Mouse (Mus musculus) neural tube, embryonic 11.5 days (tissue): ENCODE results near the gene Cadps. TPM values are rescaled to one million over a fixed set of nuclear protein-coding genes. Genes with fewer than 3 reads are reported as not detected.

Source experiments
- ATAC-seq: fragments of 200-750 bp; cut with Nextera tagmentation; 2 replicates; pipeline ENCODE4 v1.8.0; 2017; ENCODE audit warnings: moderate number of reproducible peaks, mild to moderate bottlenecking, moderate TSS enrichment, moderate library complexity; ENCODE audit not compliant: insufficient read depth, low FRiP score, low TSS enrichment
- DNase-seq: peaks from one replicate; pipeline ENCODE4 v3.0.0-alpha.2; 2015; ENCODE audit warnings: low spot score
- H3K27ac ChIP-seq: fragments of 300-500 bp; sonication (generic); 2 replicates; pipeline ENCODE4 v1.5.1; 2014; ENCODE audit warnings: low read depth, mild to moderate bottlenecking, low read length
- H3K27me3 ChIP-seq: fragments of 300-500 bp; sonication (generic); 2 replicates; pipeline ENCODE4 v1.6.1; 2014; ENCODE audit warnings: mild to moderate bottlenecking, low read length, mixed read lengths; ENCODE audit not compliant: control insufficient read depth, insufficient read depth
- H3K36me3 ChIP-seq: fragments of 300-500 bp; sonication (generic); 2 replicates; pipeline ENCODE4 v1.6.1; 2014; ENCODE audit warnings: mild to moderate bottlenecking, low read length, moderate library complexity, mixed read lengths; ENCODE audit not compliant: control insufficient read depth, insufficient read depth
- H3K4me1 ChIP-seq: fragments of 300-500 bp; sonication (generic); 2 replicates; pipeline ENCODE4 v1.6.1; 2014; ENCODE audit warnings: low read length, mixed read lengths; ENCODE audit not compliant: control insufficient read depth, insufficient read depth
- H3K4me2 ChIP-seq: fragments of 300-500 bp; sonication (generic); 2 replicates; pipeline ENCODE4 v1.6.1; 2014; ENCODE audit warnings: low read depth, mild to moderate bottlenecking, moderate library complexity
- H3K4me3 ChIP-seq: fragments of 300-500 bp; sonication (generic); 2 replicates; pipeline ENCODE4 v1.5.1; 2014; ENCODE audit warnings: low read depth, low read length
- H3K9ac ChIP-seq: fragments of 300-500 bp; sonication (generic); 2 replicates; pipeline ENCODE4 v1.6.1; 2014; ENCODE audit warnings: mild to moderate bottlenecking, low read length
- H3K9me3 ChIP-seq: fragments of 300-500 bp; sonication (generic); 2 replicates; pipeline ENCODE4 v1.6.1; 2016; ENCODE audit warnings: low read length; ENCODE audit not compliant: control insufficient read depth
- WGBS: fragments of 180-500 bp; shearing (Covaris S2); extraction: QIAGEN DNeasy Blood & Tissue Kit; methylation state at CpG from one replicate; pipeline ENCODE4 v1.1.7; 2014; 5-methylcytosine and 5-hydroxymethylcytosine counted together
- polyA plus RNA-seq: library from polyadenylated mRNA; unstranded; fragments of >200 nt; fragmentation: Nextera tagmentation; extraction: Ambion mirVana; gene quantifications from 2 replicates; pipeline ENCODE4 v1.2.1, GENCODE M21; 2014

Gene Cadps
- polyA plus RNA-seq, 1 experiment from 2014 or later, result 30.0 TPM

DNA sequence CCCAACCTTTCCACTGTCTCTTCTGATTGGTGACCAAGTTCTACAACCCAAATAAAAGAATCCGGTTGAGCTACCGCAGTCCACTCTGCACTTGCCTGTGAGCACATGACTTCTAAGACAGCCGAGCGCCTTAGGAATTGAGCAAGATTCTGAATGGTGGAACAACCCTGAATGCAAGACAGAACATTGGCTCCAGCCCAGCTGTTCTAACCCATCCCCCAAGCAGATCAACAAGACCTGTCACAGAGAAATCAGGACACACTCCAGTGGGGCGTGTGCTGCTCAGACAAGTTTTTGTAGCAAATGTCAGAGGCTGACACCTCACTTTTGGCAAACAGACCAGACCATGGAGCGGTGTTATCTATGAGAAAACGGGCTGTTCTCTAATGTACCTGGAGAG lies 431.7 kb downstream of the Cadps start:
- no peaks in the 10 kb centered on the region for H3K9me3 ChIP-seq
- peaks cover 11% of the 10 kb centered on the region for H3K4me1 ChIP-seq
- WGBS, result 64% methylated on average over 7 of the region's 7 CpGs
- H3K9ac ChIP-seq, result no peak overlapping the region
- H3K27ac ChIP-seq, result no peak overlapping the region
- no peak for ATAC-seq
- DNase-seq, result no peak
- no peak overlapping the region for H3K4me3 ChIP-seq
- no peaks in the 10 kb centered on the region for H3K36me3 ChIP-seq
- peaks cover 58% of the 10 kb centered on the region for H3K27me3 ChIP-seq
- no peak overlapping the region for H3K4me2 ChIP-seq

GRCm38 (mm10) chr14:12388806-12389436 lies 434.0 kb downstream of the Cadps start:
- Histone ChIP-seq H3K36me3 (no peaks in the 10 kb centered on the region), H3K9me3 (no peaks in the 10 kb centered on the region), H3K27me3 (peaks cover 65% of the 10 kb centered on the region), H3K9ac (no peak overlapping the region), H3K4me2 (no peak overlapping the region), H3K4me3 (no peak overlapping the region), H3K4me1 (peaks cover 11% of the 10 kb centered on the region), H3K27ac (no peak overlapping the region)
- WGBS, result 3% methylated on average over 14 of the region's 14 CpGs
- DNase-seq (peak; percentile 37), ATAC-seq (no peak)

DNA sequence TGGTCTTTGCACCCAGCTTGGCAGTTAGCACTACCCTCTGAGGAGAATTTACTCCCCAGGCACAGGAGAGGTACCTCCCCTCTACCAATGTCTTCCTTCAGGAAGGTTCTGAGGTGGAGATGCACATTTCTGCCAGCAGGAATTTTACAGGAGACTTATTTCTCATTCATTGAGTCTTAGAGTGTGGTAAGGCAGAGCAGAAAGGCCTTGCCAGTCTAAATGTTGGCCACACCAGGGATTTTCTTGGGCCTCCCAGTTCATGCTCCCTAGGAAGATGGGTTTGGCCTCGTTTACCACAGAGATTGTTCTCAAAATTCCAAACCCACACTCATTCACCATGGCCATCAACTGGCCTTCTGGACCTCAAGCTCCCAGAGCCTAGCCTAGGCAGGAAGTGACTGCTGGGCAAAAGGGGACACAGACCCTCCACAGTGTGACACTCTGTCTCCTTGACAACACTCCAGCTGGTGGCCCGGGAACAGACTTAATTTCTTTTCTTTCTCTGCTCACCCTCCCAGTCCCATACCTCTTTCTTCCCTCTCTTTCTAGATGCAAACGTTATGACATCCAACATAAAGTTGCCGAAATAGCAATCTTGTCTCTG lies 434.6 kb downstream of the Cadps start:
- 14% methylated on average over 4 of the region's 4 CpGs for WGBS
- H3K36me3 ChIP-seq, result no peaks in the 10 kb centered on the region
- H3K9me3 ChIP-seq, result no peaks in the 10 kb centered on the region
- no peak overlapping the region for H3K4me2 ChIP-seq
- H3K27me3 ChIP-seq, result peaks cover 67% of the 10 kb centered on the region
- H3K4me1 ChIP-seq, result peaks cover 9% of the 10 kb centered on the region
- DNase-seq, result peak; percentile 34
- H3K27ac ChIP-seq, result no peak overlapping the region
- H3K9ac ChIP-seq, result no peak overlapping the region
- peak; percentile 29 for ATAC-seq
- H3K4me3 ChIP-seq, result no peak overlapping the region

DNA sequence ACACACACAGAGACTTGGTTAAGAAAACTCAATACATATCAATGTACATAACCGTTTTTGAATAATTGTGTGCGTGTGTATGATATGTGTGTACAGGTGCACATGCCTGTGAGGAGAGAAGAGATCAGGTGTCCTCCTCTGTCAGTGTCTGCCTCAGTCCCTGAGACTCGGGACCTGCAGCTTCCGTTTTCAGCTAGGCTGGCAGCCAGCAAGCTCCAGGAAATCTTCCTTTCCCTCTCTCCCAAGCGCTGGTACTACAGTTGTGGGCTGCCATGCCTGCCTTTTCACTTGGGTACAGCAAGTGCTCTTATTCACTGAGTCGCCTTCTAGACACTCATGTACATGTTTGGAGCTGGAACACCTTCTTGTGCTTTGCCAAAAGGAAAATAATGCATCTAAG lies 435.7 kb downstream of the Cadps start:
- Histone ChIP-seq H3K4me1 (peaks cover 3% of the 10 kb centered on the region; the same call in 1 of the 2 replicates), H3K27ac (no peak overlapping the region), H3K4me3 (no peak overlapping the region), H3K9ac (no peak overlapping the region), H3K27me3 (peaks cover 63% of the 10 kb centered on the region), H3K4me2 (no peak overlapping the region), H3K9me3 (no peaks in the 10 kb centered on the region), H3K36me3 (no peaks in the 10 kb centered on the region)
- no peak for ATAC-seq
- 74% methylated on average over 6 of the region's 6 CpGs for WGBS
- DNase-seq, result no peak

DNA sequence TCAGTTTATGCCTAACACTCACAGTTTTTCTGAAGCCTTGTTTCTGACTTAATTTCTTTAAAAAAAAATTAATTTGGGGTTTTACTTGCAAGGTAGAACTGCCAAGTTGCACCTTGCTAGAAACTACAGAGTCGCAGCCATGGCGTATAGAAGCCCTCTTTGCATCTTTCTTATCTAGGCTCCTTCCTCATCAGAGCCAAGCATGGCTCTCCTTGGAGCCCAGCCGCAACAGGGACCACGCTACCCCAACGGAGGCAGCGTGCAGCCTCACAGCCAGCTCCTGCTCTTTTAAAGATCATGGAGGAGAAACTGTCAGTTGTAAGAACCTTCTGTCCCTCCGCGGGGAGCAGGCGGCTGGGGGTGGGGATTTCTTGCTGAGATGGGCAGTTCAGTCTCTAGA lies 445.0 kb downstream of the Cadps start:
- no peak overlapping the region for H3K27ac ChIP-seq
- no peaks in the 10 kb centered on the region for H3K36me3 ChIP-seq
- H3K4me2 ChIP-seq, result no peak overlapping the region
- H3K4me3 ChIP-seq, result no peak overlapping the region
- ATAC-seq (no peak), DNase-seq (no peak)
- no peak overlapping the region for H3K9ac ChIP-seq
- no peaks in the 10 kb centered on the region for H3K9me3 ChIP-seq
- H3K4me1 ChIP-seq, result no peaks in the 10 kb centered on the region
- 27% methylated on average over 9 of the region's 9 CpGs for WGBS
- H3K27me3 ChIP-seq, result peaks cover 17% of the 10 kb centered on the region

DNA sequence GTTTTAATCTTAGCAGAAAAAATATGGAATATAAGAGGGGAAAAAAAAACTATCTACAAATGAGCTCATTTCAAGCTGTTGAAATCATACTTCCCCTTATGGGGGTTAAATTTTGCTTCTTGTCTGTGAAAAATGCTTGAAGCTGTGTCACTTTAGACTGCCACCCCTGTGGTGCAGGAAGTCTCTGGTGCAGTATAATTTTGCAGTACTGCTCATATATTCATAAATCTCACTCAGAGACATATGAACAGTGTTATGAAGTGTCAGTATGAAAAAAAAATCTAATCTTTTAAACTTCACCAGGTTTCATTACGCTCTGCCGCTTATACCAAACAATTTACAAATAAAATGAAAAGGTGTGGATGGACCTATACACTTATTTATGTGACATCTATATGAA lies 445.6 kb downstream of the Cadps start:
- Histone ChIP-seq H3K4me3 (no peak overlapping the region), H3K4me2 (no peak overlapping the region), H3K36me3 (no peaks in the 10 kb centered on the region), H3K27me3 (peaks cover 14% of the 10 kb centered on the region), H3K9me3 (no peaks in the 10 kb centered on the region), H3K4me1 (no peaks in the 10 kb centered on the region), H3K9ac (no peak overlapping the region), H3K27ac (no peak overlapping the region)
- 91% methylated on average over 2 of the region's 2 CpGs for WGBS
- ATAC-seq (no peak), DNase-seq (no peak)

- Histone ChIP-seq H3K4me2 (no peak overlapping the region), H3K27me3 (peaks cover 11% of the 10 kb centered on the region; the same call in 1 of the 2 replicates), H3K9ac (no peak overlapping the region), H3K27ac (no peak overlapping the region), H3K9me3 (no peaks in the 10 kb centered on the region), H3K36me3 (no peaks in the 10 kb centered on the region), H3K4me3 (no peak overlapping the region), H3K4me1 (no peaks in the 10 kb centered on the region)
- no peak for ATAC-seq
- no peak for DNase-seq
- WGBS, result 52% methylated on average over 2 of the region's 2 CpGs
Observed at GRCm38 (mm10) chr14:12375451-12375850, 447.4 kb downstream of the Cadps start.

DNA sequence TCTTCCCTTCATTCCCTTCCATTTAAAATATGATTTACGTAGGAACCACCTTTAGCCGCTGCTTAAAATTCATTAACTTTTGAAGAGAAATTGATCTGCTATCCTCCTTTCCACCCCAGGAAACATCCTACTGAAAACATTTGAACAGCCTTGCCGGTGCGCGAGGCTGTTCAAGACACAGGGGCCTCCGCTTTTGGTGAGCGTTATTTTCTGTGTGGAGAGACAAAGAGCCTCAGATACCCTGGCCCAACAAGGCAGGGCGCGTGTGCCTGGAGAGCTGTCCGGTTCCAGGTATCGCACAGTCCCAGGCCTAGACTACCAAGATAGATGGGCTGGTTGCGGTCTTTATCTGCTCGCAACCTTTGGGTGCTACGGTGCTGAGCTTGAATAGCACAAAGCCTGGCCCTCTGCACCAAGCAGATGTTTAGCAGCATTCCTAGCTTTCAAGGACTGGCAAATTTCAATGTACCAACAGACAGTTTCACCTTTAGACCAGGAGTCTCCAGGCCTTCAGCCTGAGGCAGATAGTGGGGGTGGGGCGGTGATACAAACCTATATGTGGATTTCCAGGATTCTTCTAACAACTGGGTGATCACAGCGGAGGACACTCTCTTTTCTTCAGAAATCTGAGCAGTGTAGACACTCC lies 472.5 kb downstream of the Cadps start:
- DNase-seq, result peak; percentile 32
- H3K27ac ChIP-seq, result no peak overlapping the region

More for the DNA sequence above, 472.5 kb downstream of the Cadps start:
- Histone ChIP-seq H3K4me1 (no peaks in the 10 kb centered on the region), H3K4me3 (no peak overlapping the region), H3K4me2 (no peak overlapping the region), H3K27me3 (peaks cover 81% of the 10 kb centered on the region), H3K9ac (no peak overlapping the region), H3K36me3 (no peaks in the 10 kb centered on the region), H3K9me3 (no peaks in the 10 kb centered on the region)
- WGBS, result 6% methylated on average over 16 of the region's 16 CpGs
- no peak for ATAC-seq
